Mouse (Mus musculus) layer of hippocampus, adult 2 months (tissue): ENCODE data around the gene Npl. TPM values are rescaled to one million over a fixed set of nuclear protein-coding genes. Genes with fewer than 3 reads are reported as not detected.
"Not testable (repeated sequence)": the region's sequence is repeated elsewhere in the genome, so short reads cannot be mapped to it uniquely, and the experiment has no call there.

Experiments used
- DNase-seq, 2 experiments: peaks; one replicate each; pipeline ENCODE4 v3.0.0; 2022; ENCODE audit warnings: low spot score in 2 of 2
- H3K27ac ChIP-seq: fragments of 200-600 bp; 2 replicates; pipeline ENCODE4 v1.8.1; 2022
- H3K4me3 ChIP-seq: fragments of 200-600 bp; 2 replicates; pipeline ENCODE4 v1.8.1; 2022; ENCODE audit warnings: mild to moderate bottlenecking
- CTCF ChIP-seq: fragments of 200-600 bp; conservative IDR thresholded peaks from 2 replicates; pipeline ENCODE4 v1.8.1; 2022; ENCODE audit warnings: antibody characterized with exemption, mild to moderate bottlenecking, moderate library complexity
- total RNA-seq, 2 experiments: library from RNA; stranded (reverse); gene quantifications; 2 replicates each; pipeline ENCODE4 v1.2.3; 2021

Gene Npl
- total RNA-seq, 2 experiments from 2014 or later = 4.2 to 4.9 TPM

- no peak for TF ChIP-seq CTCF
- no peak for DNase-seq
Measured at GRCm38 (mm10) chr1:153491822-153492221, 58.0 kb downstream of the Npl start.

DNA sequence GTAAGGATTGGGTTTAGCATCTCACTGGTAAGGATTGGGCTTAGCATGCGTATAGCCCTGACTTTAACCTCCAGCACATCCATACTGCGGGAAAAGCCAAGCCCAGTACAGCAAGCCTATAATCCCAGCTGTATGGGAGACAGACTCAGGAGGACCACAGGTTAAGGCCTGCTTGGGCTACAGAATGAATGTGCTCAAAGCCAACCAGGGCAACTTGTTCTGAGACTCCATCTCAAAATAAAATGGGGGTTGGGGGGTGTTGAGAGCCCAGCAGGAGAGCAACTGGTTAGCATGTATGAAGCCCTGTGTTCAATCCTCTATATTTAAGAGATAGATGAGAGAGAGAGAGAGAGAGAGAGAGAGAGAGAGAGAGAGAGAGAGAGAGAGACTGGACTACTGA is 58.5 kb downstream of the Npl start:
- H3K27ac ChIP-seq = no peak overlapping the region
- no peak for DNase-seq
- H3K4me3 ChIP-seq = no peak overlapping the region
- TF ChIP-seq CTCF = no peak

More at GRCm38 (mm10) chr1:153491822-153492221, 58.0 kb downstream of the Npl start:
- no peak overlapping the region for H3K27ac ChIP-seq
- H3K4me3 ChIP-seq = no peak overlapping the region

GRCm38 (mm10) chr1:153489963-153490362 is 59.9 kb downstream of the Npl start:
- TF ChIP-seq CTCF = no peak
- Histone ChIP-seq H3K4me3 (no peak overlapping the region), H3K27ac (no peak overlapping the region)
- no peak for DNase-seq

- TF ChIP-seq CTCF = no peak
- Histone ChIP-seq H3K4me3 (no peak overlapping the region), H3K27ac (no peak overlapping the region)
- DNase-seq = peak in 1 of 2 experiments; percentile 24
Measured at GRCm38 (mm10) chr1:153489540-153489939, 60.3 kb downstream of the Npl start.

DNA sequence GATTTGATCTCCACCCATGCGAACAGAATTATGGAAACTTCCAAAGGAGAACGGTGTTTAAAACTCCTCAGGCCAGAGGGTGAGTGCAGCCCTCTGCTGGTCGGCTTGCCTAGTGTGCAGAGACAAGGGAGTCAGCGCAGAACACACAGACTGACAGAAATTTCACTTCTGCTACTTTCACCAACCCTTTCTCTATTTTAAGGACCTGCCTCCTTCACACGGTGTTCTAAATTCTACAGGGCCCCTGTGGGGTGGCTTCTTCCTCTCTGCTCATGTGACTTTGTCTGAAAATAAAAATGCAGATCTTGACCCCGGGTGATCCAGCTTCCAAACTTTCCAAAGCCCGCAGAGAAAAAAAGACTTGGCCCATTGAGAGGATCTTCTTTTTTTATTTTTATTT is 60.7 kb downstream of the Npl start:
- peak overlapping the region; percentile 92; the same call in 1 of the 2 replicates for H3K27ac ChIP-seq
- no peak overlapping the region for H3K4me3 ChIP-seq
- TF ChIP-seq CTCF = peak; percentile 58
- DNase-seq = peak in 1 of 2 experiments; percentile 16

- peak; percentile 96 to 99 for DNase-seq
- H3K27ac ChIP-seq = peak within 1 kb of the TSS; percentile 92
- H3K4me3 ChIP-seq = peak within 1 kb of the TSS; percentile 91
- TF ChIP-seq CTCF = no peak
Measured at GRCm38 (mm10) chr1:153487500-153487879, 62.4 kb downstream of the Npl start, which contains the start of gene Dhx9. Dhx9 (minus strand) TSS chr1:153487660.

GRCm38 (mm10) chr1:153486767-153487499 is 62.9 kb downstream of the Npl start:
- peak overlapping the region; percentile 92 for H3K27ac ChIP-seq
- H3K4me3 ChIP-seq = peak overlapping the region; percentile 91
- DNase-seq = peak; percentile 32 to 33
- TF ChIP-seq CTCF = no peak

DNA sequence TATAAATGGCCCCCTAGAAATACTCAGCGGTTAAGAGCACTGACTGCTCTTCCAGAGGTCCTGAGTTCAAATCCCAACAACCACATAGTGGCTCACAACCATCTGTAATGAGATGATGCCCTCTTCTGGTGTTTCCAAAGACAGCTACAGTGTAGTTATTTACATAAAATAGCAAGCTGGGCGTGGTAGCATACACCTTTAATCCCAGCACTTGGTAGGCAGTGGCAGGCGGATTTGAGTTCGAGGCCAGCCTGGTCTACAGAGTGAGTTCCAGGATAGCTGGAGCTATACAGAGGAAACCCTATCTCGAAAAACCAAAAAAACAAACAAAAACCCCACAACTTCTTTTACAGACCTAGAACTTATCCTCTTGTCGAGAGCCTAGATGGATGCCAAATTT is 63.7 kb downstream of the Npl start:
- peak overlapping the region; percentile 92; the same call in 1 of the 2 replicates for H3K27ac ChIP-seq
- peak overlapping the region; percentile 91 for H3K4me3 ChIP-seq
- not testable (repeated sequence) for DNase-seq

DNA sequence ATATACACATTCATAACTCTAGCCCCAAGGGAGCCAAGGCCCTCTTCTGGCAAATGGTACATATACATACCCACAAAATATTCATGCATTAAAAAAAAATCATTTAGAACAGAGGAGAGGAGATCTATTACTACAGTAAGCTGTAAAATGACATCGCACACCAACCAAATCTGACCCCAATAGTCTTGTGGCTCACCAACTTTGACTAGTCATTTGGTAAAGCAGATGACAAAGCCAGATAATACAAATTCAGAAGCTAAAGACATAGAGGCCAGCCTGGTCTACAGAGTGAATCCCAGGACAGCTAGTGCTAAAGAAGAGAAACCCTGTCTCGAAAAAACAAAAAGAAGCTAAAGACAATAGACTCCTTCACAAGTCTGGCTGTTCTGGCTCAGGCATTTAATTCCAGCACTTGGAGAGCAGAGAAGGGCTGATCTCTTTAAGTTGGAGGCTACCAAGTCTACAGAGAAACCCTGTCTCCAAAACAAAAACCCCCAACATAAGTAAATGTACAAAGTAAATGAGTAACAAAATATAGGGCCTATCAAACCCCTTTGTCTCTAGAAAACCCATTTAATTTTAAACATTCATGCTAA is 64.5 kb downstream of the Npl start:
- DNase-seq = no peak
- Histone ChIP-seq H3K4me3 (peak overlapping the region; percentile 91; the same call in 1 of the 2 replicates), H3K27ac (no peak overlapping the region)
- no peak for TF ChIP-seq CTCF

GRCm38 (mm10) chr1:153481025-153481412 is 68.8 kb downstream of the Npl start:
- no peak for TF ChIP-seq CTCF
- no peak overlapping the region for H3K27ac ChIP-seq
- H3K4me3 ChIP-seq = no peak overlapping the region
- no peak for DNase-seq

DNA sequence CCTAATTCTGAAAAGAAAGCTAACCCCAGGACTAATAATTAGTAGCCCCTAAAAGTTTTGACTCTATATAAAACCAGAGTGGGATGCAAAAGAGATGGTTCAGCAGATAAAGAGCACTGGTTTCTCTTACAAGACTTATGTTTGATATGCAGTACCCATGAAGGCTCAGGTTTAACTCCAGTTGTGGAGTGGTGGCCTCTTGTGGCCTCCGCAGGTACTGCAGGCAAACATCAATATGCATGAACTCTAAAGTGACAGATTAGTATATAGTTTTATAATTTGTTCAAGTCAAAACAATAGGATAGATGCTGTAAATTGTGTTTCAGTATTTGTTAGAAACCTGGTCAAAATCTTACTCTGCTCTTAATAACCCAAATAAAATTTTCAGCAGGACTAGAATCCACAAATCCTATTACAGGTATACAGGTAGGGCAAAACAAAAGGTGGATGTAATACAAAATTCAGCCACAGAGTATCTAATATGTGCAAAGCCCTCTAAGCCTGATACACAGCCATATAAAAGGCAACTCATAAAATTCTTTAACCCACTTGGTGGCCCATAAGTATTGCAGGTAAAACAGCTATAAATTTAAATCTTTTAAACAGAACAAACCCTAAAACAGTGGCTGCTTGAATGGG is 69.3 kb downstream of the Npl start:
- peak; percentile 97 for TF ChIP-seq CTCF
- peak; percentile 35 to 66 for DNase-seq
- H3K27ac ChIP-seq = no peak overlapping the region
- H3K4me3 ChIP-seq = no peak overlapping the region

DNA sequence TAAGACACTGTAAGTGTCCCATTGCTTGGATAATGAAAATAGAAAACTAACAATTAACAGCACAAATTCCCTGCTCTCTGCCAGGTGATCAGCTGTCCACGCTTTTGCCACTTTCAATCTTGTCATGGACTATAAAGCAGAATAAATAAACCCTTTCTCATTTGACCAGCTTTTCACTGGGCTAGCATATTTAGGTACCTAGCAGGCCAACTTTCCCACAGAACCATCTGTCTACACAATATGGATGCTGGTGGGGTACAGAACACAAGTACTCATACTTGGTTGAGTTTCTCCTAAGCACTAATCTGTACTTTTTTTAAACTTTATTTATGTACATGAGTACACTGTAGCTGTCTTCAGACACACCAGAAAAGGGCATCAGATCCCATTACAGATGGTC is 70.5 kb downstream of the Npl start:
- peak in 1 of 2 experiments; percentile 28 for DNase-seq
- H3K4me3 ChIP-seq = no peak overlapping the region
- no peak for TF ChIP-seq CTCF
- no peak overlapping the region for H3K27ac ChIP-seq

- Histone ChIP-seq H3K27ac (no peak overlapping the region), H3K4me3 (no peak overlapping the region)
- no peak for TF ChIP-seq CTCF
- no peak for DNase-seq
Measured at GRCm38 (mm10) chr1:153461796-153462195, 88.0 kb downstream of the Npl start.

GRCm38 (mm10) chr1:153456137-153456536 is 93.7 kb downstream of the Npl start:
- TF ChIP-seq CTCF = no peak
- no peak overlapping the region for H3K4me3 ChIP-seq
- no peak for DNase-seq
- no peak overlapping the region for H3K27ac ChIP-seq
